Mouse (Mus musculus) CD4-positive, CD25-positive, alpha-beta regulatory T cell, adult 4 months (primary cell): ENCODE data around the gene Serpina6. TPM values are rescaled to one million over a fixed set of nuclear protein-coding genes. Genes with fewer than 3 reads are reported as not detected.
"Not testable (repeated sequence)": the region's sequence is repeated elsewhere in the genome, so short reads cannot be mapped to it uniquely, and the experiment has no call there.

ENCODE experiments used
- ATAC-seq: one replicate; pipeline ENCODE4 v1.8.0; 2017
- polyA plus RNA-seq, 2 experiments: library from polyadenylated mRNA; unstranded; fragments of 100-300 nt; shearing (Covaris generic); gene quantifications; one replicate each; pipeline ENCODE4 v1.2.1; 2017

Serpina6 gene
- polyA plus RNA-seq: not detected

DNA sequence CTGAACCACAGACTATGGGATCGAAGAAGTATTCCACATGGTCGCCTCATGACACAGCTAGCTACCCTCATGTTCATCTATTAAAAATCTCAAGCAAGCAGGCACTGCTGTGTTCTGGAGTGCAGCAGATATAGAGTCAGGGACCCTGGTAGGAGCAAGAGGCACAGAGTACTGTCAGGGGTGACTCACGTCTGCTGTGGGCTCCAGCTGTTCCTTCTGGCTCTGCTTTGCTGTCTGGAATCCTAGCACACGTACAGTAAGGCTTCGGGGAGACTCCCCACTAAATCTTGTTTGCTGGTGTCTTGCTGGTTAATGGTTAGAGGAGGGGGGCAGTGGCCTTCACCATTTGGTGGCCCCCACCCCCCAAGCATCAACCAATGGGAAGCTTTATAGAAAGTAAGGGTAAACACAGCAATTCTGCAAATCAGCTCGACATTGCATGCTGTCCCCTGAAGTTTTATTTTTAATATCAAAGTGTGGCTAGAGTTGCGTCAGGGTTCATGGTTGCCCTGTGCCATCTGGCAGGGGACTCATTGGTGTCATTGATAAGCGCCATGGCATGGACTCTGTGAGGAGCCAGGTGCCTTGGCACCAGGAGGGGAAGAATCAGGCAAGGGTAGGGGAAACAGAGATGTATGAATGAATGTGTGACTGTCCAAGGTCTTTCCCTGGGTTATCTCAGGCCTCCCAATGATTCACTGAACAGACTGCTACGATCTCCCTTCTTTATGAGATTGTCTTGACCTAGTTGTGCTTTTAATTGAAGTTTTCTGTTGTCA is at the start of gene Serpina6:
TSS of gene Serpina6 (minus strand) at position 365 of the 779 bp plus-strand sequence.
- no peak for ATAC-seq

DNA sequence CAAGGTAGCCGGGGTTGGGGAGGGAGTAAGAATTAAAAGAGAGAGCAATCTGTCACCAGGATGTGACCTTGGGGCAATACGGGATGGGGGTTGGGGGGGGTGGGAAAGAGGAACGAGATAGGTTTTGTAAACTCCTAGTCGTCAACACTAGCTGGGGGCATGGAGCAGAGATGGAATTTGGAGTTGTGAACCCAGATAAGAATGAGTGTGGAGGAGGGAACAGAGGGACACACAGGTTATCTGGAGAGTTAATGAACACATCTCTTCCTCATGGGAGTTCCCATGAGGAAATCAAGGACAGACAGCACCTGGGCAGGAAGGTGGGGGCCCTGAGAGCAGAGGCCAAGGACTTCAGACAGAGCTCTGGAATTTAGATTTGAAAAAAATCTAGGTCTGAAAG is 49.1 kb upstream of the Serpina6 start:
- ATAC-seq: no peak

DNA sequence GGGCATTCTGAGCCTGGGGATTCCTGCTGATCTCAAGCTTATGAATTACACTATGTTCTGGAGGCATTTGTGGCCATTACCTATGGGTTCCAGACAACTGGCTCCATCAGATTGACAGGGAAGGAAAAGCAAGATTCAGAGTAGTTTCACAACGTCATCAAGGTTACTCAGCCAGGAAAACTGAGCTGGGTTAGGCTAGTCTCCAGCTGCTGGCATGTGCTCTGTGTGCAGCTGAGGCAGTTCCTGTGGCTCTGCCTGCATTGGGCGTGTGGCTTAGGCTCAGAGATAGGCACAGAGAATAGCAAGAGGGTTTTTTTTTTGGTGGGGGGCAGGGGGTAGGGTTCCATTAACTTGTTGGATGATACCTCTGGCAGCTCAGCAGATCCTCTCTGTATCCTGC is 48.5 kb upstream of the Serpina6 start:
- no peak for ATAC-seq

DNA sequence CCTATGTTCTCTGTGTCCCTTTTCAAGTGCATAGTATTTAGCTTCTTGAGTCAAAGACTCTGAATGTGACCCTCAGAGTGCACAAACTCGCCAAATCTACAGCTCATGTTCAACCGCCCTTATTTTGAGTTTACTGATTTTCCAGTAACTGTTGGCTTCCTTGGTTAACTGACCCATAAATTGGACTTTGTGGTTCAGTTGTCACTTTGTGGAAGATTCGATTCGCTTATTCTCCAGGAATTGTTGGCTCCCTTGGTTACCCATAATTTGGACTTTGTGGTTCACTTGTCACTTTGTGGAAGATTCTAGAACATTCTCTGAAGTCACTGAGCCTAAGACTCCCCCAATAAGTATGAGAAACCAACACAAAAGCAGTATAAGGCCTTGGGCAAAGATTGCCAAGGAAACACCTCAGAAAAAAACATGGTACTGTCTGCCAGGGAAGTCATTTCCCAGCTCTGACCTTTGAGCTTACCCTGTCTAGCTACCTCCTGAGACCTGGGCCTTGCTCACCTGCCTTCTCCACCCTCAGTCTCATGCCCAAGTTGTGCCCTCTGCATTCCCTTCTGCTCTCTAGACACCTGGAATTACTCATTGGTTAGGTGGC is 43.2 kb upstream of the Serpina6 start:
- ATAC-seq: no peak

DNA sequence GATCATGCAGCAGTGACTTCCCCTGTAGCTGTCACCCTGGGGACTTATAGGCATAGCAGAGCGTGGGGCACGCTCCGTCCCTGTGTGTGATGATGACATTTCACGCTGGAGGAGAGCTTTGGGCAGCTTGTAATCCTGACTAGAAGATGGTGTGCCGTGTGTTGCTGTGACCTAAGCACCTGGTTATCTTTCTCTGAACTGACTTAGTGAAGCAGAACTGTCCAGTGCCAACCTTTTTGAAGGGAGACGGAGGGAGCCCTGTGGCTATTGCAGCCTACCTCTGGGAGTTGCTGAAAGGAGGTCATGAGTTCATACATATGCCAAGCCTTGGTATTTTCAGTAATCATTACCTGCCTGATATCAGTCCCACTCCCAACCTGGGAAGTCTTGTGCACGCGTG is 38.4 kb upstream of the Serpina6 start, which contains the start of gene Serpina1f:
TSS of gene Serpina1f (minus strand) at position 101 of the 400 bp plus-strand sequence.
- ATAC-seq: no peak

DNA sequence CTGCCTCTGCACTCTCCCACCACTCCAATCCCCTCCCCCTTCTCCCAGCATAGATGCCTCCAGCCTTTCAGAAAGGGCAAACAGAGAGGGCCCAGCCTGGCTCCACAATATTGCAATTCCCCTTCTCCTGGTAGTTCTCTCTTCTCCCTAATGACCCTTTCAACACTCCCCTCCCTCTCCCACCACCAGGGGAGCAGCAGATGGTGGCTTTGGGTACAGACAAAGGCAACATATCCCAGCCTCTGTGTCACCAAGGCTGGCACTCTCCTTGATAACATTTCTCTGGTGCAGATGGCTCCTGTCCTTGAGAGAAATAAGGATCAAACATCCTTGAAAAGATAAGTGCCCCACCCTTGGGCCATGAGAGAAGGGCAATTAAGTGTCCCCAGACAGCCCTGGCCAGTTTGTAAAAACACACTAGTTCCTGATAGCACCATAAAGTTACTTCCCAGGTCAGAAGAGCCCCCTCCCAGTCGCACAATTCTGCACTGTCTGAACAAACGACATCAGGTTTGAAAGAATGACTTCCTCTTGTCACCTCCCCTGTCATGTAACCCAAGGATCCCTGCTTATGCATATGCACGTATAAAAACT is 31.3 kb upstream of the Serpina6 start:
- ATAC-seq: no peak

DNA sequence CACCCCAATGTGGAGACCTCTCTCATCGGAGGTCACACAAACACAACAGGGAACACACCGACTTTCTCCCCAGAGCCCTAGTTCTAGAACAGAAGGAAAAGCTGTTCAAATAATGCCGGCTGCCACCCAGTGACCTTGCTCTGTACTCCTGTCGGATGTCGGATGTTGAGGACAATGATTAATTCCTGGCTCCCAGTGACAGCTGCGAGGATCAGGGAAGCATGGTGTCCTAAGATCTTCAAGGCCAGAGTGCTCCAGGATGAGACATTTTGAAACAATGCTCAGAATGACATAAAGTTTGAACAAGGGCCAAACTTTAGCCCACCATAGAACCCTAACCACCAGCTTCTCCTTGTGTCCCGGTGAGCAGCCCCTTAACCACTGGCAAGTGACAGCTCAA is 30.0 kb upstream of the Serpina6 start:
- no peak for ATAC-seq

DNA sequence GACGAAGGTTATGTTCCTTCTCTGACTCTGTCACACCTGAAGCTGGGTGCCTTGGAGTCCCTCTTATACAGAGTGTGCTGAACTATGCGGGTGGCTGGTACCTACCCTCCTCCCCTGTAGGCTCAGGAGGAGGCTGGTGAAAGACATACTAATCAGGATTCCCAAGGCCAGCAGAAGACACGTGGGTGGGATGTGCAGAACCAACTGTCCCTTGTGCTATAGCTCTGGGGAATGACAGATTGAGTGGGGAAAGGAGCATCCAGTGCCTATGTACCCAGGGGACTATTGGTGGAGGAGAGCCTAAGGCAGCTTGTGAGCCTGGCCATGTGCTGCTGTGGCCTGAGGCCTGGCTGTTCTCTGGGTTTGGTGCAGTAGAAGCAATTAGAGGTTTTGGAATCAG is 29.0 kb upstream of the Serpina6 start:
- ATAC-seq: no peak

DNA sequence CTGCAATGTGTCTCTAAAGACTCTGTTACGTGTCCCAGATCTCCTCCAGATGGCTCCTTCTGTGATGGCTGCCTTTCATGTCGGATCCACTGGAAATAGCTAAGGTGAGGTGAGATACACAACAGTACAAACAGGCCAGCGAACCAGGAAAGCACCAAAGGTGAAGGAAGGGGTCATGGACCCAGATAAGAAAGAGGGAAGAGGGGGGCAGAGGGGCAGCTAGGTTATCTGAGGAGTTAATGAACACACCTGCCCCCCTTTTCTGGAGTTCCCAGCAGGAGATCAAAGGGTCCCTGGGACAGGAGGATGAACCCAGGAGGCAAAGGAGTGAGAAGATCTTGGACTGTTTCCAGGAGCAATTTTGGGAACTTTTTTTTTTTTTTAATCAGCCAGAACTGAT is 28.4 kb upstream of the Serpina6 start:
- no peak for ATAC-seq

DNA sequence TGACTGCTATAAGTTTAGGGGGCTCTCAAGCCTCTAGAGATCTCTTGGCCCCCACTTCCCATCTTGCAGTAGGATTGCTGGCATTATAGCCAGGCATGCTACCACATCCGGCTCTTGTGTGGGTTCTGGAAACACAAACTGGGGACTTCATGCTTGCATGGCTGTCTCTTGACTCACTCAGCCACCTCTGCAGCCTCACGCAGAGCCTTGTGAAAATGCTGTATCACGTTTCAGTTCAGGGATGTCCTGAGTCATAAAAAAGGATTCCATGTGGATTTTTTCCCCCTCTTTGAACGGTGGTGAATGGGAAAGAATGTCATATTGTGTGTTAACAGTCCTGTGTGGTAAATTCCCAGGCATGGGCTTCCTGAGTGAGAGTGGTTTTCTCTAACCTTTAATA is 26.8 kb upstream of the Serpina6 start:
- no peak for ATAC-seq

DNA sequence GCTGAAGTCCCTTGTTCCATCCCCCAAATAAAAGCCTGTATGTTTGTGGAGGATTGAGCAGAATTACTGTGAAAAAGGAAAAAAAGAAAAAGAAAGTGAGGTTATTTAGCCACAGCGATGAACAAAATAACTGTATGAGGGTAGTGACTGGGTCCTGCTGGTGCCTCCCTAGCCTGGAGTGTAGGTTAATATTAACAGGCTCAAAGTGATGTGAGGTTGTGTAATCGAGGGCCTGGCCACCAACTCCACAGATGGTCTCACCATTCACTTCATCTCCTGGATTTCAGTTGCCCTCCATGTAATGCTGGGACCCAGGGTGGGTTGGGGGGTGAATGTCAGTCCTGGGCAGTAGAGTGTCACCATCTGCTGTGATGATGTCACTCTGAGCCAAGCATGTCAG is 24.7 kb upstream of the Serpina6 start:
- no peak for ATAC-seq

DNA sequence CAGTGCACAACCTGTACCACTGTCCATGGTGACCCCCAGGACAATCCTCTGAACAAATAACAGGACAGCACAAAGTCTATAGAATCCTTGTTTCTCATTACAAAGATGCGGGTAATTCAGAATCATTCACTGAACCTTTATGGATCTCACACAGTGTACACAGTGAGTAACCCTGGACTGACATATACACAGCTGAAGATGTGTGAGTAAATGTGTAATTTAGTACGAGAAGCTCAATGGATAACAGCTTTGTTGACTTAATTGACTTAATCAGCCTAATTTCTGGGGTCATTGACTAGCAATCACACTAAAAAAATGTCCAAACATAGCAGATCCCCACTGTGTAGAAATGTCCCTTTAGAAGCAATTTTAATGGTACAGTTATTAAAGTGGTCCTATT is 24.2 kb upstream of the Serpina6 start:
- ATAC-seq: no peak

DNA sequence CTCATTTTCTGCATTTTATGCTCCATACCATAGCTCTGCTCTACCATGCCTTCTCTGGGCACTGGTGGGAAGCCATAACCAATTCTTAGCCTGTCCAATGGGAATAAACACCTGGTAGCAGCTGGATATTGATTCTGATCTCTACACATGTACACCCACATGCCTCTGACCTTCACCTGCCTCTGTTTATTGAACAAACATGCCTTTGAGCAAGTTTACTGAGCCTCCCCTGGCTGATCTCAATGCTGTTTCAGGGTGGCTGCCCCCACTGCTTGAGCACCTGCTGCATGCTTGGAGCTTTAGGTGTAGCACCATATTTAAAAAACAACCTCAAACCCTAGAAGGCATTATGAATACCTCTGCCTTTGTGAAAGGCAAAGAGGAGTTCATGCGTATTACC is 22.8 kb upstream of the Serpina6 start:
- not testable (repeated sequence) for ATAC-seq

DNA sequence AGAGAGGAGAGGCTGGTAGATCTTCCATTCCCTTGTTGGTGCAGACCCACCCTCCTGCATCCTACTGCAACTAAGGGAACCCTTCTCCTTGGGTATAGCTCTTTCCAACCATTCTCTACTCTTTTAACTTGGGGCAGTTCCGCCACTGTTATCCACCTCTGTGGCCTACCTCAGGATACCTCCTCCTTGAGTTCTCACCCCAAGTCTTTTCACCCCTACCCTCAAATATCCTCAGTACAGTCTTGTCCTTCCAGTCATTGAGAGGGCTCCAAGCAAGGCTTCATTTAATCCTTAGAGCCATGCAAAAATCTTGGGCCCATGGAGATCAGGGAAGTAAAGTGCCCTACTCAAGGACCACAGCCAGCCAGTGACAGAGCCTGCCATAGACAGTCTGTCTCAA is 19.0 kb upstream of the Serpina6 start, which contains the start of gene Serpina16:
TSS of gene Serpina16 (minus strand) at position 101 of the 400 bp plus-strand sequence.
- ATAC-seq: no peak

DNA sequence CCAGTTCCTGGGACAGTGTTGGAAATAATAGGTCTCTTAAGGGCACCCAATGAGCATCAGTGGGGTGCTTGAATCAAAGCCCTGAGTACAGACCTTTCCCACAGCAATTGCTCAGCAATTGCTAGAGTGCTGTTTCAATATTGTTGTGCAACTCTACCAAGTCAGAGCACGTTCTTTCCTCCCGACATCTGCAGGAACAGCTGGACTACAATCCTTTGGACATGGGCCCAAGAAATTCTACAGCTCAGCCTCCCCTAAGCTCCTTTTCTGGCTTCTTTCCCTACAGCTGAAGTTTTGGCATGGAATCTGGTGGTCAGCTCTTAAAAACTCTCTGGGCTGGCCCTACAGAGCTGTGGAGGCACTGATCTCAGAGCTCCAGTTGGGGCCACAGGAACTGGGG is 16.2 kb upstream of the Serpina6 start:
- ATAC-seq: no peak

DNA sequence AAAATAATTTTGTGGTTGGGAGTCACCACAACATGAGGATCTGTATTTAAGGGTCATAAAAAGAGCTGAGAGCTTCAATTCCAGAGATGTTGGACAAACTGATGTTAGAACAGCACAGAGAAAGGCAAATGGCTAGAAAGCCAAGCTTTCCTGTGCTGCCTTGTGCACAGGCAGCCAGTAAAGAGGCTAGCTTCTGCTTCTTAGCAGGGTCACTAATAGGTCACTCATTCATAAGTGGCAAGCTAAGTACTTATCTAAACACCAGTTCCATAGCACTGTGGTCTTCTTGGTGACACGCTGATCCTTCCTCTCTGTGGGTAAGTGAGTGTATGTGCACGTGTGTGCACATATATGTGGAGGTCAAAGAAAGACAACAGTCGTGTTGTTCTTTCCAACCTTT is 14.5 kb upstream of the Serpina6 start:
- ATAC-seq: no peak

DNA sequence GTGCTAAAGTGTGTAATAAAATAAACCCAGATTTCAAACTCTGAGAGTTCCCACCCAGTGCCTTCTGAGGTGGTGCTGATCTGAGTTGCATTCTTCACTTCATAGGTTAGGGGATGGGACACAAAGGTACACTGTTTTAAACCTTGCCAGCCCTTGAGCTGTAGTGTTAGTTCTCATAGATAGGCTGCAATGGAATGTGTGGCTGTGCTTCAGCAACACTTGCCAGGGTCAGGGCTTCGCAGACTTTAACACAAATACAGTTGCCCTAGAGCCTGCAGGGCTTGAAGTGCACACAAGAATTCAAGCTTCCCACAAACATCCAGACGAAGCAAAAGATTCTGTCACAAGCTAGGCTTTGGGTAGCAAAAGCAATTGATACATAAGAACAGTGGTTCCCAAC is 14.0 kb upstream of the Serpina6 start:
- ATAC-seq: no peak

DNA sequence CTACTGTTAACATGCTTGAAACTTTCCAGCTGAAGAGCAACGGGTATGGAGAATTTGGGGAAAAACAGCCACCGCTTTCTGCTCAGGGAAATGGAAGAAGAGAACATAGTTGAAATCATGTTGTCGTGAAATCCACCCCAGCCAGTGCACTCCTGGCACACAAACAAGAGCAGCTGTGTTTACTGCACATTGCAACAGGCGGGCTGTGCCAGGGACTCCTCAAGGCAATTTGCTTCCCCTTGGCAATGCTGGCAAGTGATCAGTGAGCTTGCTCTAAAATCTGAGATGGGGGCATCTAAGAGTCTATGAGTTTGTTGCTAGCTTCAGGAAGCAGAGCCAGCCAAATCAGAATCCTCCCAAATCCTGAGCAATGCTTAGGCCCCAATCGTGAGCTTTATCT is 13.3 kb upstream of the Serpina6 start:
- no peak for ATAC-seq

DNA sequence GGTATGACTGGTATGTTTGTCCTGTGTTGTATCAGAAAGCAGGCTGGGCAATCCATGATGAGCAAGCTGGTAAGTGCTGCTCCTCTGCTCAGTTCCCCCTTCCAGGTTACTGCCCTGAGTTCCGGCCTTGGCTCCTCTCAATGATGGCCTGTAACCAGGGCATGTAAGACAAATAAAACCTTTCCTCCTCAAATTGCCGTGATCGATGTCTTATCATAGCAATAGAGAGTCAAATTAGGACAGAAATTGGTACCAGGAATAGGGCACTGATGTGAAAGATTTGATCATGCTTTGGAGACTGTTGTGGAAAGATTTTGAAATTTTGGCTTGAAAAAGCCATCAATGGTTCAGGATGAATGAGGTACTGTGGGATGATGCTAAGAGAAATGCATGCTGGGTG is 8.3 kb upstream of the Serpina6 start:
- no peak for ATAC-seq

DNA sequence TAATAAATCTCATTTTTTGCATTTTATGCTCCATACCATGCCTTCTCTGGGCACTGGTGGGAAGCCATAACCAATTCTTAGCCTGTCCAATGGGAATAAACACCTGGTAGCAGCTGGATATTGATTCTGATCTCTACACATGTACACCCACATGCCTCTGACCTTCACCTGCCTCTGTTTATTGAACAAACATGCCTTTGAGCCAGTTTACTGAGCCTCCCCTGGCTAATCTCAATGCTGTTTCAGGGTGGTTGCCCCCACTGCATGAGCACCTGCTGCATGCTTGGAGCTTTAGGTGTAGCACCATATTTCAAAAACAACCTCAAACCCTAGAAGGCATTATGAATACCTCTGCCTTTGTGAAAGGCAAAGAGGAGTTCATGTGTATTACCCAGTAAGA is 5.0 kb upstream of the Serpina6 start:
- not testable (repeated sequence) for ATAC-seq

DNA sequence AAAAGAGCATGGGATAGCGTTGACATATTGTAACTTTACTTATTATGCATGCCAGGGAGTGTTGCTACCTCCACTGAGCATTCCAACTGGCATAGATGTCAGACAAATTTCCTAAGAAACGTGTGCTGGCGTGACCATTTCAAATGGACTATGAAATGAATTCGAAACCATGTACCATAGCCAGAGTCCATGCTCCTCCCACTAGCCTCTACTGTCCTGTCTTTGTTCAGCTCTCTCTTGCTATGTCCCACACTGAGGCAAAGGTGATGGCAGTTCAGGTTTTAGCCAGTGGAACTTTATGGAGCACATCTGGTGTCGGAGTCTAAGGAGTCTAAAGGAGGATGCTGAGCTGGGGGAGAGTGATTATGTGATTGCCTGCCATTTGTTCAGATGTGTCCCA is 3.1 kb upstream of the Serpina6 start:
- ATAC-seq: no peak

DNA sequence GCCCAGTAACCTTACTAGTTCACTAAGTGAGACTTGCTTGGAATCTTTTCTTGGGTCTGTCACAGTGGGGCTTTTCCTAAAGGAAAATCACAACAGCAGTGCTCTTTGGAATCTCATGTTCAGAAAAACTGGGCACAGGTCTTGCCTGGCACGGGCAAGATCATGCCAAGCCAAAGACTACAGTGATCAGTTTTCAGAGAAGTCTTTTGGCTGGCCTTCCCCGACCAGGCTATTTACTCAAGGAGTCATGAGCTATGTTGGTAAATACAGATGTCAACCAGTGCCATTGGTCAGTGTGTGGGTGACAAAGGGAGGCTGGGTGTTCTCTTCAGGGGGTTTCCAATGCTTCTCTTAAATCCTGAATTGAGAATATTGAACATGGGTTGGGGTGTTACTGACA is 2.2 kb upstream of the Serpina6 start:
- no peak for ATAC-seq

DNA sequence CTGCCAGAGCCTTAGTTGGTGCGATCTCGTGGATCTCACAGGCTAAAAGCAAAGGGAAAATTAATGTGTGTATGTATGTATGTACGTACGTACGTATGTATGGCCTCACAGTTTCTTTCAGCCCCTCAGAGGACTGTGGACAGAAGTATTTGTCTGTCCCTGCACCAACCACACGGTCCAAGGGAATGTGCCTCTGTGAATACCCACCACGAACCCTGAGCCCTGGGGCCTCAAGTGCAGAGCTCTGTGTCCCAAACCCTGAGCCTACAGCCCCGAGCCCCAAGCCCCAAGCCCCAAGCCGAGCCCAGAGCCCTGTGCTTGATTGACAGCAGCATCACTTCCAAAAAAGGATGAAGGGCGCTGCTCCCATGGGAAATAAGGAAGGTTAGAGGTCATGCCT is 979 bp upstream of the Serpina6 start:
- no peak for ATAC-seq
